Mouse (Mus musculus): ENCODE data around the gene Wwc1.

The Wwc1 gene

DNA sequence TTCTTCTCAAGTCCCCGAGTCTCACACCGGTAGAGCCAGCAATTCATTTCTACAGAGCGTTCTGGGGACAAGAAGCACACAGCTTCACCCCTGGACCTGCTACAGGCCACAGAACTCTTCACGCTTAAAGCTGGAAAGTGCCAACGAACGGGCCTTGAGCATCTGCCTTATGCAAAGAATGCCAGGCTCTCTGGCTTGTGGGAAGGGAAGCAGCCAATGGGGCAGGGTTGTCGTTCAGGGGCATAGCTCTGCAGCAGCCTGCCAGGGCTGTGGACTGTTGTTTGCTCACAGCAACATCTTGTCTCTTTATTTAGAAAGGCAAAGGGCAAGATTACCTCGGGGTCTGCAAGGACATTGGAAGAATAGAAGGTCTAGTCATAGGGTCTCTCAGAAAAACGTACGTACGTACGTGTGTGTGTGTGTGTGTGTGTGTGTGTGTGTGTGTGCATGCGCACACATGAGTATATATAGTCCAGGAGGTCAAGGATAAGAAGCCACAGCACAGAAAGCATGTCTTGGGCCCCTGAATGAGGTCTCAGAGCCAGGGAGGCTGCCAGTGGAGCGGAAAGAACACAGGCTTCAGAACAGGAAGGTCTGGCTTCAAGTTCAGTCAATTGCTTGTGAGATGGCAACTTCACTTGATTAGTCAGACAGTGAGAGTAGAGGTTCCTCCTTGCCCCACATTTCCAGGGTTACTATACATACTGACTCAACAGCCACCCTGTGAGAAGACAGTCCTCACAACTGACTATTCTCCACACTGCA is 48.0 kb downstream of the Wwc1 start:
- DNase-seq: no peak

GRCm38 (mm10) chr11:35930511-35931060 is 49.7 kb downstream of the Wwc1 start:
- no peak for DNase-seq

DNA sequence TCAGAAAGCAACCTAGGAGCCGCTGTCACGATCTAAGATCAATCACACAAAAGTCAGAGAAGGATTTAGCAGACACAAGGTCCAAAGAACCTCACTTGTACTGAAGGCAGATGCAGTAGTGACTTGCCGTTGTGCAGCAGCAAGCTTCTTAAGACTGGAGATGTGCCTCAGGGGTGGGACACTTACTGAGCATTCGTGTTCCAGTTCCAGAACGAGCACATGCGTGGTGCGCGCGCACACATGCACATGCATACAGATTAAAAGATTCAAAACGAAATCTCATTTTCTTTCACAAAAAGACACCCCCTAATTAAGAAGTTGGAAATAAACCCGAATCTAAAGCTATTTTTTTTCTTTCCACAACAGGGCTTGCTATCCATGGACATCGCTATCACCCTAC is 51.9 kb downstream of the Wwc1 start:
- no peak for DNase-seq

- peak; percentile 39 for DNase-seq
These were observed 53.0 kb downstream of the Wwc1 start for GRCm38 (mm10) chr11:35927309-35927708.

- DNase-seq: no peak
These were observed 54.7 kb downstream of the Wwc1 start for GRCm38 (mm10) chr11:35925592-35925991.

- peak; percentile 39 for DNase-seq
These were observed 58.0 kb downstream of the Wwc1 start for GRCm38 (mm10) chr11:35922205-35922873.

GRCm38 (mm10) chr11:35920776-35921175 is 59.6 kb downstream of the Wwc1 start:
- no peak for DNase-seq

DNA sequence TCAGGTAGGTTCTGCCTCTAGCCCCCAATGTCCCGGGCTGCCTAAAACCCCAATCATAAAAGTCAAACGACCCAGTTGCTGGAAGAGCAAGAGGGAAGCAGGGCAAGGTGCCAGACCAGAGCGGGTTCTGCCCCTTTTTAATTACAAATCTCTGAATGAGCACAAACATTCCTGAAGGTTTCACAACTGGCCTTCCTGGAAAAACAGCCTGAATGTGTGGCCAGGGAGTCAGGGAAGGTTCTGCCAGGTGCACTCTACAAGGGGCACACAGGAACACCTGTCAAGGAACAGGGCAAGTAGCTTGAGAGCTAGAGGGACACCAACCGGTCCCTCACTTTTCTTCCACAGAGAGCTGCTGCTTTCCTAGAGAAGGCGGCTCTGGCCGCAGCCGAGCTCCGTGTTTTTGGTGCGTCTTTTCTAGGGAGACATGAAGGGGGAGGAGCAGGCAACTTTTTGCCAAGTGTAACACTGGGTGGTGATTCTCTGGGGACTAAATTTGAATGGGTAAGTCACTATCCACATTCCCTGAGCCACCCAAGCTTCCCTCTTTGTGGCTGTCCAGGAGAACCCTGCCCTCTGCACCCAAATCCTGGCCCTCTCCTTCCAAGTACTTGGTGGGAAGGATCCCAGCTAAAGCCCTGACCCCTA is 60.3 kb downstream of the Wwc1 start:
- DNase-seq: no peak

DNA sequence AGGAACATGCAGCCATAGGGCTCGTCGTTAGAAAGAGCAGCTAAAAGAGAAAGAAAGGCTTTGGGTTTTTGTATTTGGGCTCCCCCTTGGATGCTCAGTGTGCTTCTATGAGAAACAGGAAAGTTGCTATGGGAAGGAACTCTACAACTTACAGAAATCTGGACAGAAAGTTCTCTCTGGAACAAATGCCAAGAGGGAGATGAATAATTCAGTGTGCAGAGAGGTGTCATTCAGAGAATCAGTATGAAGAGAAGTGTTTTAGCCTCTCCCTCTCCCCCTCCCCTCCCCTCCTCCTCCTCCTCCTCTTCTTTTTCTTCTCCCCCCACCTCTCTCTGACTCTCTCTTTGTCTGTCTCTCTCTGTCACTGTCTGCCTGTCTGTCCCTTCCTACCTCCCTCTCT is 60.9 kb downstream of the Wwc1 start:
- no peak for DNase-seq

- no peak for DNase-seq
These were observed 63.7 kb downstream of the Wwc1 start for GRCm38 (mm10) chr11:35916466-35917185.

GRCm38 (mm10) chr11:35915546-35915945 is 64.8 kb downstream of the Wwc1 start:
- no peak for DNase-seq

GRCm38 (mm10) chr11:35913418-35914044 is 66.8 kb downstream of the Wwc1 start:
- no peak for DNase-seq

DNA sequence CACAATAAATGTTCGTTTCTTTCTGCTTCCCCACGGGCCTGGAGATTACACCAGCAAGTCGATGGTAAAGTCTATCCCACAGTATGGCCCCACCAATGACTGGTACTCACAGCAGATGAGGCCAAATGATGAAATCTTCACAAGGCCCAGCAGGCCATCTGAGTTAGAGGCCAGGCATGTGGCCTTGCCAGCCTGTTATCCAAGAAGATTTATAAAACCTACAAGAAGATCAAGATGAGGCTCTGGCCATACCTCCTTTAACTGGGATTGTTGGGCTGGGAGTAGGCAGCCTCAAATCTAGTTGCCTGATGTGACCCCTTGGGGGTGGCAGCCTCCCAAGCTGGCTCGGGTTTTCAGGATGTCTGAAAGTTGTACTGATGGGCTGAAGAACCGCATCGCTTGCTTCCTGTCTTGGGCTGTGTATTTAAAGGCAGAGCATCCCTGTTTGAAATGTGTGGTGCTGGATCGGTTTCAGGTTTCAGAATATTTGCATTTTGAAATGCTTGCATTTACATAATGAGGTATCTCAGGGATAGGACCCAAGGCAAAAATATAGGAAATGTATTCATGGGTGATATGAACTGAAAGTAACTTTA is 75.3 kb downstream of the Wwc1 start:
- DNase-seq: no peak

- DNase-seq: no peak
These were observed 77.2 kb downstream of the Wwc1 start for GRCm38 (mm10) chr11:35903079-35903478.

DNA sequence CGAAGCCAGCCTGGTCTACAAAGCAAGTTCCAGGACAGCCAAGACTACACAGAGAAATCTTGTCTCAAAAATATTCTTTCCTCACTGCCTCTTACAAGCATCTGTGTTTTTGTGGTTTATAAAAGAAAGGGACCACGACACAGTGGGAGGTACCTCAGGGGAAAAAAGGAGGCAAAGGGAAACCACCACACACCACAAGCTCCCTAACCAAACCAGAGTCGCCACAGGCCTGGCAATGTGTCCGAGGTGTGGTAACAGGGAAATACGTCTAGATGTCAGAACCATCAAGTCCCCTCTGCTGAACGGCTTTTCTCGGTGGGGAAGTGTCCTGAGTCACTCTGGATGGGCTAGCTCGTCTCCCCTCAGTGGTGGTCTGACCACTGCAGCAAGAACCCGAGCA is 80.4 kb downstream of the Wwc1 start:
- no peak for DNase-seq

GRCm38 (mm10) chr11:35893454-35893853 is 86.9 kb downstream of the Wwc1 start:
- DNase-seq: no peak

DNA sequence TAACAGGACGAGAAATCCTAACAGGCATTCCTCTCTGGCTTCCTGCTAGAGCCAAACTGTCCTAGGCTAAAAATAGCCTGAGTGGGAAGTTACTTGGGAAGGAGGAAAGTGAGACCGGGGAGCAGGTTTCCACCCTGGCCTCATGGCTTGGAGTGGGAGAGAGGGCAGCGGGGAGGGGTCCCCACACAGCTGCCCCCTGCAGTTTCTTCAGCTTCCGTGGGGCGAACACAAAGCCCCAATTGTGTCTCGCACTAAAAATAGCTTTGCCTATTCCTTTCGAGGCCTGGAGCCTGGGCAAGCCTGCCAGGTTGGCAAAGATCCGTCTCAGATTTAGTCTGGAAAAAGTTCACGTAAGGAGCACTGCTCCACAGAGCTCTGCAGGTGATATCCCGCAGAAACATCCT is 87.3 kb downstream of the Wwc1 start:
- DNase-seq: no peak

- no peak for DNase-seq
These were observed 88.0 kb downstream of the Wwc1 start for GRCm38 (mm10) chr11:35892293-35892692.

DNA sequence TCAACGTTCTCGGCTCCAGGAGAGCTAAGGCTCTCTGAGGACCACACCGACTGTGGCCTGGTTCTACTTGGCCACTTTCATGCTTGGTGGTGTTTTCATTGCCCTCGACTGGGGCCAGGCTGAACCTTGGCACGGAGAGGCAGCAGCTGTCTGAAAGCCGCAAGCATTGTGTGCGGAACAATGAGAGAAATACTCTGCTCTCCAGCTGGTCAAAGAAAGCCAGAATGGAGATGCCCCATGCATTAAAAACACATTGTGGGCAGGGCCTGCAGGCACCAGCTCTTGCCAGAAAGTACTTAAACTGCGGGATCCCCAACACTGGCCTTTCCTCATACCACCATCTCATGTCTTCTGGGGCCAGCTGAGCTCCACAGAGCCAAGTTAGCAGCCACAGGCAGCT is 91.5 kb downstream of the Wwc1 start:
- no peak for DNase-seq

DNA sequence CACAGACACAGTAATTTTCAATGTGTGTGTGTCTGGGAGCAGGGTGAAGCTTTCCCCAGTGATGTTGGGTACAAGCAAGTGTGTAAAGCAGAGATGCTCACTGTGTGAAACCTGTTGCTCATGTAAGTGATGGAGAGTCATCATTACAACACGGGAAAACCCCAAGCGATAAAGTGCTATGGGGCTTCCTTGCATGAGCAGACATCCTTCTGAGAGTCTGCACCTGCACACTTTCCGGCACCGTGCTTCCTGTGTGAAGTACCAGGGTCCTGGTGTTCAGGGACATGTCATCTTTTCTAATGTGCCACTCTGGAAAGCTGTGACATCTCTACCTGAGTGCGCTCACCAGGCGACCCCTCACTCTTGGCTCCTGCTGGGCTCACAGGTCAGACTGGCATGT is 97.5 kb downstream of the Wwc1 start:
- DNase-seq: no peak

DNA sequence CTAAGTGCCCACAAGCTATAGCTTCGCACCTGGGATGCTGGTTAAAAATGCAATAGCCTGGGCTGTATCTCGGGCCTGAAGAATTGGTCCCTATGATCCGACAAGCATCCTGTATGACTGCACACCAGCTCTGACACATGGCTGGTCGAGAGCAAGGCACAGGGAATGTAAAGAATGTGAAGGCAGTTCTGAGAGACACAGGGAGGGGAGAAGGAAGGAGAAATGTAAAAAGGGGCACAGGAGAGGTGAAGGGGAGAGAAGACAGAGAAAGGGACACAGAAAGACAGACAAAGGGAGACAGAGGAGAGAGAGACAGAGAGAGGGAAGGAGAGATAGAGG is 101.8 kb downstream of the Wwc1 start:
- DNase-seq: no peak
